Mouse (Mus musculus) G1E (cell line): Measurements from ENCODE around the gene Rbm26.

Experiments
- CTCF ChIP-seq: IDR thresholded peaks from 2 replicates; pipeline ENCODE4 v1.5.1; 2012; ENCODE audit warnings: low read depth, low read length, inconsistent platforms, mixed read lengths
- GATA1 ChIP-seq: IDR thresholded peaks from 2 replicates; pipeline ENCODE4 v1.6.1; 2012; ENCODE audit warnings: borderline replicate concordance, low read length, inconsistent platforms, mixed read lengths
- GATA2 ChIP-seq: IDR thresholded peaks from 2 replicates; pipeline ENCODE4 v1.6.1; 2012; ENCODE audit warnings: low read depth, low read length, inconsistent platforms, borderline replicate concordance

GRCm38 (mm10) chr14:105176381-105177168 is 552 bp downstream of the Rbm26 start:
- no peak for TF ChIP-seq CTCF
- no peak for TF ChIP-seq GATA1
- TF ChIP-seq GATA2, result no peak
